Mouse (Mus musculus) liver, adult (tissue): ENCODE results near the gene C1qtnf7.

Experiments
- GATA4 ChIP-seq: IDR thresholded peaks from 2 replicates; pipeline ENCODE4 v1.6.1; 2014; ENCODE audit warnings: mild to moderate bottlenecking, low read length; ENCODE audit not compliant: insufficient replicate concordance

The C1qtnf7 gene

GRCm38 (mm10) chr5:43582876-43583275, 67.5 kb downstream of the C1qtnf7 start:
- TF ChIP-seq GATA4 = no peak

DNA sequence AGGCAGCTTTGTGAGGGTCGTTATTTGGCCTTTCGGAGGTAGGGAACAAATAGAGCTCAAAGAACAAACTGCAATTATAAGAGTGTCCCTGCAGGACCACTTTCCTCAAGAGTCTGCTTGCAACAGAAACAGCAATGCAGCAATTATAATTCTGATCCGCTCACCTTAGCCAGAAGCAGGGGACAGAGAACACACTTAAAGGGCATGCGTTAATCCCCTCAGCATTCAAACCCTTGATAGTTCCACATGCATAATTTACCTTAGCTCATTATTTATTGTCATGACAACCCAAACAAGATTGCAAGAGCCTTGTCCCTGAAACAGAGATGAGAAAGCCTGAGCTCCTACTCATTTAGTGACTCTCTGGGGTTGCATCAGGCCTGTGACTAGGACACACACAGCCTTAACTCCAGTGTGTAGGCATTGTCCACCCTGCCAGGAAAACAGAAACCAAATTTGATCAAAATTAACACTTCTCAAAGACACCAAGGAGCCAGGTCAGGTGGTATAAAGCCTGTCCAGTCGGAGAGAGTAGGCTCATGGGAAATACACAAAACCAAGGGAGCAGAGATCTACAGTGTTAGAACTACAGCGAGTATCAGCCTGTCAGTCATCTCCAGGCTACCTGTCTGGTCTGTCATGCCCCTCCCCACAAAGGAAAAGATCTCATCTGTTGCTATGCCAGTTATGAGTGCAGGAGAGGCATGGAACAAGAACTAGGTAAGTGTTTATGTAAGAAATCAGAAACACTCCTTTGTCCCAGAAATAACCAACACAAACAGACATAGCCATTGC, 68.2 kb downstream of the C1qtnf7 start:
- TF ChIP-seq GATA4 = no peak

DNA sequence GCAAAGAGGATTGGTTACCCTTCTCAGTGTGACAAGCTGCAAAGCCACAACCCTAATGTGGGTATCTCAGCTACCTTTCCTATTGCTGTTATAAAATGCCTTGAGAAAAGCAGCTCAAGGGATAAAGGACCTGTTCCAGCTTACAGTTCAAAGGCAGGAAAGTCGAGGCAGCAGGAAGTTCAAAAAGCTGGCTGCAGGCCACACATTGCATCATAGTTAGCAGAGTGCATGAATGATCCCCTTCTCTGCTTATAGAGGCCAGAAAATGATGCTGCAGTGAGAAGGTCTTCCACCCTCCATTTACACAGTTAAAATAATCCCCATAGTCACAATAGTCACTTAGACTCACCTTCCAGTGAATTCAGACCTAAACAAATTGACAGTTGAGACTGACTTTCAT, 69.1 kb downstream of the C1qtnf7 start:
- TF ChIP-seq GATA4 = no peak

DNA sequence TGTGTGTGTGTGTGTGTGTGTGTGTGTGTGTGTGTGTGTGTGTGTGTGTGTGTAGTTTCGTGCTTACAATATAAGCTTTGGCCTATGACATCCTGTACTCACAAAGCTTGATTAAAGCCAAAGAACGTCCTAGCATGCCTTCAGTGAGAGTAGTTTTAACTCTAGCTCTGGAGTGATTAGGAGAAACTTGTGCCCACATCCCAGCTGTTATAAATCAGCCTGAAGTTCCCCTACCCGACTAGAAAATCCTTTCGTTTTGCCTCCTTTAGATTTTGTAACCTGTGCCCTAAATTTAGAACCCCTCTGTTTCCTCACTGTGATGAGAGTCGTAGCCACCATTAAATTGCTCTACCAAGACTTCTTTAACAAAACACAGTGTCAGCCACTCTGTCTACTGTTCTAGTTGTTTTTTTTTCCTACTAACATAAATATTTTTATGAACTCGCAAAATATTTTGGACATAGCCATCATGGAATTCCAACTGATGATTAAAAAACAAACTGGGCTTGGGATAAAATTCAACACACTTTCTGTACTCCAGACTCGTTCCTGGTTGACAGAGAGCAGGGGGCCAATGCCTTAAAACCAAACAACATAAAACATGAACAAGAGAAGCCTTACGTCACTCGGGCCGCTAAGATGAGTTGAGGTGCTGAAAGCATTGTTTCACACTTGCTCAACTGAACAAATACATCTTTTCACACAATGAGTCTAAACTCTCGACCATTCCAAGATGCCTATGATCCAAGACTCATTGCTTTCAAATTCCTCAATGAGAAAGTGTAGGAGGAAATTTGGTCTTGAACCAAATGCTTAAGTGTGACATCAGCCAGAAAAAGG, 70.3 kb downstream of the C1qtnf7 start:
- TF ChIP-seq GATA4 = no peak

DNA sequence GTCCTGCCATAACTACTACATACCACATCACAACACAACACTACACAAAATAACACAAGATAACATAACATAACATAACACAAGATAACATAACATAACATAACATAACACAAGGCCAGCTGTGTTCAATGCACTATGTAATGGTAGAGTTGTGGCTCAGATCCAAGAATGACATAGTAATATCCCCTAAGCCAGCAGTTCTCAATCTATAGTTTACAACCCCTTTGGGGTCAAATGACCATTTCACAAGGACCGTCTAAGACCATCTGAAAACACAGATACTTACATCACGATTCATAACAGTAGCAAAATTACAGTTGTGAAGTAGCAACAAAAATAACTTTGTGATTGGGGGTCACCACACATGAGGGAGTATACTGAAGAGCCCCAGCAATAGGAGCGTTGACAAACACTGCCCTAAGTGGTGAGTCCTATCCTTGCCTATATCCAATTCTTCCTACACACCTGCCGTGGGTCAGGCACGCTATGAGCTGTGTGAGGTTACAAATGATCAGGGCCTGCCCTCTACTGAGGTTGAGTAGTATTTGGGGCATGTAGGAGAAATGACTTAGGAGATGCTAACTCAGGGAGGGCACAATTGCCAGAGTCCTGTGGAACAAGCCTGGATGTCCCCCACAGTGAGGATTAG, 73.6 kb downstream of the C1qtnf7 start:
- TF ChIP-seq GATA4 = no peak

DNA sequence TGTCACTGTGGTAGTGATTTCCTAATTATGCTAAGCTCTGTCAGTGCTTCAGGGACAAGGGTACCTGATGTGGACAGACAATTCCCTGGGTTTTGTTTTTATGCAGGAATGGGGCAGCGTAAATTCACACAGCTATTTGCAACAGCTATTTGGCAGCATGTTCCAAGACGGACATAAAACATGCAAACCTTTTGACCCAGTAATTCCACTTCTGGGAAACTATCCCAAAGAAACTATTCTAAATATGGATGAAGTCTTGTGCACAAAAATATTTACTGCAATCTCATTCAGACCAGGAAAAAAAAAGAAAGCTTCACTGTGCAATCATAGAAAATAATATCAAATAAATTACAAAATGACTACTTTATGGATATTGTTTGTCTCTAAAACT, 74.1 kb downstream of the C1qtnf7 start:
- no peak for TF ChIP-seq GATA4

DNA sequence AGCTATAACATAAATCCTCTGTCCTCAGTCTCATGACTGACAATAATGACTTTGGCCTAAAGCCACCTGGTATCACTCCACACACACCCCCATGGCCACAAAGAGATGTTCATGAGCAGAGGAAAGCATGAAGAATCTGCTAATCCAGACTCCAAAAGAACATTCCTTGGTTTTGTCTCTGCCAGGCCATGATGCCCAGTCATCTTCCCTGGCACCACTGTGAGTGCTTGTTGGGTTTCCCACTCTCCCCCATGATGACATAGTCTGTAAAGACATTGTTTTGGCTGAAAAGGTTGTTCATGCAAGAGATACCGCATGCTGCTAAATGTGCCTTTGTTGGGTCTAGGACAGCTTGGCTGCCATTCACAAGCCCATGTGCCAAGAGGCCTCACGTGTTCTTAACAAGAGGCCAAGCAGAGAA, 75.0 kb downstream of the C1qtnf7 start:
- no peak for TF ChIP-seq GATA4

DNA sequence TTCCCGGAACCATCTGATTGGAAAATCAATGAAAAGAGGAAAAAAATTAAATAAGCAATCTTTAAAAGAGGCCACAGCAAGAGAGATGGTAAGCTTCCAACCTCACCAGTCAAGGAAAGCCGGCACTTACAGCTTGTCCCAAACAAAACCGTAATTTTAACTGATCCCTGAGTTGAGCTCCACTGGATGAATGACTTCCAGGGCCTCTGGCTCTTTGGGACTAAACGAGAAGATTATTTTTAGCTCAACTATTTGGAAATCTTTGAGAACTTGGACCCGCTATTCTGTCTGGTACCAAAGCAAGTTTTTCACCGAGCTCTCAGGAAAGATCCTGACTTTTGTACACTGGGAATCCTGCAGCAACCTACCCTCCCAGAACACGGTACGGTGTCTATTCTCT, 86.3 kb downstream of the C1qtnf7 start:
- TF ChIP-seq GATA4 = no peak

DNA sequence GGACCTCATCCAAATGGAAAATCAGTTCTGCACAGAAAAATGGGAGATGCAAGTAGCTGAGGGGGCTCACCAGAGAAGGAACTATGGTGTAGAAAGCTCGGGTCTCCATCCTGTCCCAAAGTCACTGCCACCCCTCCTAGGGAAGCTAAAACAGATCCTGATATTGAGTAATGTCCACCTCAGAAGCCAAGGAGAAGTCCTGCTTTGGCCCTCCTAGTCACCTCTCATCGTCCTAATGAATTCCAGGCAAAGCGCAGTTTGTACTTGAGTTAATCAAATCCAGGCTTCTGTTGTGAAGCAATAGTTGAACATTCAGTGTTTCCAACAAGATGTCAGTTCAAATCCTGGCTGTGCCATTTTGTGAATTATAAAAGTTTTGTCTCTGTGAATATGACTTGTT, 87.2 kb downstream of the C1qtnf7 start:
- no peak for TF ChIP-seq GATA4

DNA sequence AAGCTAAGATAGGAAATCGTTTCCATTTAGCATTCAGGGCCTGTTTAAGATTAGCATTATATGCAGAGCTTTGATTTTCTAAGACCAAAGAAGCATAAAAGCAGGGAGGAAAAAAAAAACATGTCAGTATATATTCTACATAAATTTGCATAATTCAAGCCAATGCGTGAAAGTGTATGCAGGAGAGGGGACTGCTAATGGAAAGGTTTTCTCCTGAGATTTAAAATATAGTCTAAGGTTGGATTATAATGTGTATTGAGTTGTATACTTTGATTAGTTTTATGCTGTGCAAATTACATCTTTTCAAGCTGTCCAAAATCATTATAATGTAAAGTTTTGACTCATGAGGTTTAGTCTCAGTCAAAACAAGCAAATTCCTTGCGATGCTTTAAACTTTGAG, 88.2 kb downstream of the C1qtnf7 start:
- no peak for TF ChIP-seq GATA4

- TF ChIP-seq GATA4 = no peak
These were observed 92.7 kb downstream of the C1qtnf7 start for GRCm38 (mm10) chr5:43608073-43608472.

DNA sequence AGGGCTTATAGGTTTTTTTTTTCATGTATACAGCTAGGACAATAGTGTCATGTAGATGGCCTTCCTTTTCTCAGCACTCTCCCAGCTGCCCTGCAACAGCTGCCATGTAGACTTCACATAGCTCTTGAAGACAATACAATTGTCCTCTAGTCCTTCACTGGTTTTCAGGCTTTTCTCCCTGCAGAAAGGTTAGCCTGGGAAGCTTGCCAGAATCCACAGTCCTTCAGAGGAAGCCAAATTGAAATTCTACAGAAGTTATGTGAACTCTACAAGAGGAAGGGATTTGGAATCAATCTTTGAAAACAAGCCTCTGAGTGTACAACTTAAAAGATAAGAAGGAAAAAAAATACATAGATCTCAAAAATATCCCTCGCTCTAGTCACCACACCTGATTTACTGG, 94.4 kb downstream of the C1qtnf7 start:
- TF ChIP-seq GATA4 = no peak

- no peak for TF ChIP-seq GATA4
These were observed 106.4 kb downstream of the C1qtnf7 start for GRCm38 (mm10) chr5:43621575-43622299.

- no peak for TF ChIP-seq GATA4
These were observed 110.1 kb downstream of the C1qtnf7 start for GRCm38 (mm10) chr5:43625407-43625806.

DNA sequence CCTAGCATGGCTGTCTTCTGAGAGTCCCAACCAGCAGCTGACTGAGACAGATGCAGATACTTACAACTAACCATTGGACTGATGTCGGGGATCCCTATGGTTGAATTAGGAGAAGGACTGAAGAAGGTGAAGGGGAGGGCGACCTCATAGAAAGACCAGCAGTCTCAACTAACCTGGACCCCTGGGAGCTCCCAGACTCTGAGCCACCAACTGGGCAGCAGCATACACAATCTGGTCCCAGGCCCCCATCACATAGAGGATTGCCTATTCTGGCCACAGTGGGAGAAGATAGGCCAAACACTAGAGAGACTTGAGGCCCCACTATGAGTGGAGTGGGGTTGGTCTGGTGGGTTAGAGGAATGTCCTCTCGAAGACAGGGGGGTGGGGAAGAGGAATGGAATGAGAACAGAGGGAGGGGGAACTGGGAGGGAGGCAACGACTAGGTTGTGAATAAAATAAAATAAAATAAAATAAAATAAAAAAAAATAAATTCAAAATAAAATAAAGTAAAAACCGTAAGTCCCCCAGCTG, 118.8 kb downstream of the C1qtnf7 start:
- no peak for TF ChIP-seq GATA4

DNA sequence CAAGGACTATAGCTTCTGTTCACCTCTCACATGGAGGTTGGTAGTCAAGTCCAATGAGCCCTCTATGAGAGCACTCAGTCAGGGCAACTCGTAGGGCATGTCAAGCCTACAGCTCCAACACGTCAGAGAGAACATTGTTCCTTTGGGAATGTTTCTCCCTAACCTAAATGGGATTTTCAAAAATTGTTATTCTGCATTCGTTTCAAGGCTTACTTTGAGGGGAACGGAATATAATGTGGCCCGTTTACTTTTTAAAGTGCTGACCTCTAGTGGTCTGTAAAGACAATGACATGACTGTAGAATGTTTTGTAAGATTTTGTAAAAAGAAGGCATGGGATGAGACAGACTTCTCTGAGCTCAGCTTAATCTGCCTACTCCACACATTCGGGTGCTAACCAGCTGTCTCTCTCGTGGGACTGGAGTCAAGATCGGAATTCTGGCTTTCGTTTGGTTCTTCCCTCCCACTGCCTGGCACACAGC, 119.3 kb downstream of the C1qtnf7 start:
- TF ChIP-seq GATA4 = no peak
